Mouse (Mus musculus) mouse embryonic stem cell (cell line): Measurements from ENCODE around the gene Polr1a.

Experiments used
- in situ Hi-C, 2 experiments: fragments of 300-500 bp; cut with MboI; formaldehyde crosslinking; loops; 1 replicate in 1 of 2; 3 replicates in 1 of 2; pipeline ENCODE4 v1.14.3; 2019 to 2020; ENCODE audit warnings: low sequenced_read_pairs in 2 of 2, low pct_unique_long_range_greater_than_20kb in 1 of 2, mixed read lengths in 1 of 2; ENCODE audit not compliant: unreplicated experiment in 1 of 2

Gene Polr1a

DNA sequence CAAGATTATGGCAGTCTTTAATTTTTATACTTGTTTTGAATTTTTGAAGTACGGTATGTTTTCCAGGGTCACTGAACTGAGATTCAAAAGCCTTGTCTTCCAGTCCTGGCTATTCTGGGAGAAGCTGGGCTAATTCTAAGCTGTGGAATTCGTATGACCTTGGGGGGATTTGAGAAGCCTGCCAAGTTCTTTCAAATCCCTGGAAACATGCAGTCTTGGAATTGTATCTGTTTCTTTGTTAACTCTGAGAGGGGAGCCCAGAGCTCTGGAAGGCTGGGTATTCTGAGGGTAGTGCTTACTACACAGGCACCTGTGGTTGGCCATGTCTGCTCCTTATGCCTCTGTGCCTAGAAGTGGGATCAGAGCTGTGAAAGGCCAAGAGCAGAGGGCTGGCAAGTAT, 26.9 kb downstream of the Polr1a start:
- in situ Hi-C loops: loop anchor here in 1 of 2 experiments (10.0 kb wide), 1 partner anchor 229 kb away; no protein-coding TSS in a partner anchor

DNA sequence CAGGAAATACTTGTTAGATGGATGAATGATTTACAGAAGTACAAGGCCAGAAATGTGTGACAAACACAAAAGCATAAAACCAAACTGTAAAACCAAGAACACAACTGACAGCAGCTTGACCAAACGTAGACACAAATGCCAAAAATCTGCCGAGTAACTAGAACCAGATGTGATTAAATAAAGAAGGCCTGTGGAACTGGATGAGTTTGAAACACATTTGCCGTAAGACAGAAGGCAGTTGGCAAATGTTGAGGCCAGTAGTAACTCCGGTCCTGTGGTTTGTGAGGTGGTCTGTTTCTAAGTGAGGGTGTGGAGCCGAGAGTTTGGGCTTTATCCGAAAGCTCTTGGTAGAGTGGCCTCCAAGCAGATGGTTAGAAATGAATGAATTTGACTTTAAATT, 32.1 kb downstream of the Polr1a start:
- in situ Hi-C loops: no loop called here

DNA sequence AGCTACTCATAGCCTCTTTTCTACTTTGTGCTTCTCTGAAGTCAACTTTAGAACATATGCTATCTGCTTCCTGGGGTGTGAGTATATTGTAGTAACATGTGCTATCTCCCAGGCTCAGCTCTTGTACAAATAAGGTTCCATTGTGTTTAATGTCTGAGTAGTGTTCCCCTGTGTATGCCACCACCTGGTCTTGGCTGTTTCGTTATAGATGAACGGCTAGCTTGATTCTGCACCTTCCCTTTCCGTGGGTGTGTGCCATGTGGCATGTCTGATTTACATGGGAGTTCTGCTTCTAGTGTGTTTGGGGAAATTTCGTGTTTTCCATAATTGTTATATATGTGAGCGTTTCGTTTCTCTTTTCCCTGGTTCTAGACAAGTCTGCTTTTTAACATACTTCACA, 36.2 kb downstream of the Polr1a start:
- in situ Hi-C loops: no loop called here

DNA sequence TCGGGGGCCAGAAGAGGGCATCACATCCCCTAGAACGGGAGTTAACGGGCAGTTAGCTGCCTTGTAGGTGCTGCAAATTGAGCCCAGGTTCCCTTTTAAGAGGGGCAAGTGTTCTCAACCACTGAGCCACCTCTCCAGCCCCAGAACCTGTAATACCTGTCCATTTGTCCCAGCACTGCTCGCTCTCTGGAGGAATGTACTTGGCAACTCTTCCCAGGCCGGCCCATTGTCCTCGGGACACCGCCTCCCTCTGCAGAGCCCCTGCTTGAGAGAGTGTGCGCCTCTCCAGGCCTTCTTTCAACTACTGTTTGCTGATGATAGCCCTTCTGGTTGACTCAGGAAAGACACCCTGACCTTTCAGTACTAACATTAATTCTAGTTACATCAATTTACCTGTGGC, 37.3 kb downstream of the Polr1a start:
- in situ Hi-C loops: no loop called here

DNA sequence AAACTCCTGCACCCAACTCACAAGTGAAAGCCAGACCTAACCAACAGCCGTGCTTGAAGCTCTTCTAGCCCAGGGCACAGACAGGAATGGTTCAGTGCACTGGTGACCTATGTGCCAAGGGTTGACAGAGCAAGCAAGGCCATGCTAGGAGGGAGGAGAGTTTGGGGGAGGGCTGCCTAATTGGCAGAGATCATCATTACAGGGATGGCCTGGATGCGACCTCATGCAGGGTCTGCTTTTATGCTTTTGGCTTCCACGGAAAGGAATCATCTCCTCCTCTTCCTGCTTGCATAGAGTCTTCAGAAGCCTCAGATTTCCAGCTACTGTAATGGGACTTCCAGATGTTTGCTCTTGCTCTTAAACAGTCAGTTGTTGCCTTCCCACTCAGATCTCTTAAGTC, 40.9 kb downstream of the Polr1a start:
- in situ Hi-C loops: no loop called here

DNA sequence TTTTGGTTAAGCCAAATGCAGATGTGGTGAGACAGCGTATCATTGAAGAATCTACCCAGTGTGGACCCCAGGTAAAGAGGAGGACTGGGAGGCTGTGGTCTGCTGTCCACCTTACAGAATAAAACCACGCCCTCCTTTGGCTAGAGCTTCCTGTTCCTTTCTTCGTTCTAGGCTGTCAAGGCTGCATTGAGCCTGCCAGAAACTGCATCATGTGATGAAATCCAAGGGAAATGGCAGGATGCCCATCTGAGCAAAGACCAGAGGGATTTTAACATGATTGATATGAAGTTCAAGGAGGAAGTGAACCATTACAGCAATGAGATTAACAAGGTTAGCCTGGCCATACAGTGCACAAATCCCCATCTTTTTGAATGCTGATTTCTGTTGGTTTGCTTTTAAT, 41.7 kb downstream of the Polr1a start:
- in situ Hi-C loops: no loop called here

DNA sequence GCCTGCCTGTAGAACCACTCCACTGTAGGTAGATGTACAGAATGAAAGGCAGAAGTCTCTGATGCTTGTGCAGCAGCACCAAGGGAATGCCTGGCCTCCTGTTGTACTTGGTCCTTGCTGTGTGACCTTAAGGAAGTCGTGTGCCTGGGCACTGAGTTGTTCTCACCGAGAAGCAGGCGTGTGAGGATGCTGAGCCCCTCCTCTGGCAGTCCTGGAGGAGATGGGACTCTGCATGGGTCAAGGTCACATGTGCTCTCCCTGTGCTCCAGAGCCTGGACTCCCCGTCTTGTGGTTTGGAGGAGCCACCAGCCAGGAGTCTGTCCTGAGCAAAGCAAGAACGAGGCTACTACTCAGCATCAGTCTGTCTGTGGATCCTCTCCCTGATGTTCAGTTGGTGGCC, 42.3 kb downstream of the Polr1a start:
- in situ Hi-C loops: no loop called here

DNA sequence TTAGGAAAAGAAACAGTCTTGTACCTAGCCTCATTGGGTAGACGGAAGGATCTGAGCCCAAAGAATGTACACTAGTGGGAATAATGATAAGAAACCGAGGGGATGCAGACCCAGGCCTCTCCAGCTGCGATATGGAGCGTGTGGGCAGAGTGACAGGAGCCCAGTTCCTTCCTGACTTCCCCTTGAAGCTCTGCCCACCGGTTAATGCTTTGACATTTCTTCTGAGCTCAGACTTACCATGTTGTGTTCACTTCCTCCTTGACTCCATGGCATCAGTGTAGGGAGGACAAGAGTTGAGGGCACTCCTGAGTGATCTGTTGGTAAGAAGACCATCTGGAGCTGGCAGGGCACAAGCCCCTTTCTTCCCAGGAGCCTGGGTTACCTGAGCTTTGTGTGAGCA, 53.3 kb downstream of the Polr1a start:
- in situ Hi-C loops: no loop called here

DNA sequence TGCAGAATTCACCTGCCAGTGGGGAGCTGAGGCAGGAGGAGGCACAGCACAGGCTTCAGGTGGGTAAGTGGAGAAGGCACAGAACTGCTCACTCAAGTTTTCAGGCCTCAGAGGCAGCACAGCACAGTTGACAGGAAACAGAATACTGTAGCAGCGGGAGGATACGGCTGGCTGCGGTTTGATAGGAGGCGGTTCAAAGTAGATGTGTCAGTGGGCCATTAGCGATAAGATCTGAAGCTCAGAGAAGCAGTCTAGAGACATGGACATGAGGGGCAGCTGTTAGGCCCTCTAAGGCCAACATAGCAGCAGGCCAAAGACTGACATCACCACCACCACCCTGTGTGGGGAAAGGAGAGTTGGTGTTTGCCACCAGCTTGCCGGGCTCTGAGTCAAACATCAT, 53.9 kb downstream of the Polr1a start:
- in situ Hi-C loops: no loop called here

DNA sequence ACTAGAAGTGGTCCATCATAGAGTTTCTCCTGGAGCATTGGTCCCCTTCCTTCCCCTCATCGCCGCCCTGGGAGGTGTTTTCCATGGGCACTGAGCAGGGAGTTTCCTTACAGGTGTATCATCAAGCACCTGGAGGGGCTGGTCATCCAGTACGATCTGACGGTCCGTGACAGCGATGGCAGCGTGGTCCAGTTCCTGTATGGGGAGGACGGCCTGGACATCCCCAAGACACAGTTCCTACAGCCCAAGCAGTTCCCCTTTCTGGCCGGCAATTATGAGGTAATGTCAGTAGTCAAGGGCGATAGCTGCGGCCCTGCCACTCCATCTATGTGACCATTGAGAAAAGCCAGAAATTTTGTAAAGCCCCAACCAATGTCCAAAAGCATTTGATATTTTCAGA, 54.7 kb downstream of the Polr1a start:
- in situ Hi-C loops: no loop called here

DNA sequence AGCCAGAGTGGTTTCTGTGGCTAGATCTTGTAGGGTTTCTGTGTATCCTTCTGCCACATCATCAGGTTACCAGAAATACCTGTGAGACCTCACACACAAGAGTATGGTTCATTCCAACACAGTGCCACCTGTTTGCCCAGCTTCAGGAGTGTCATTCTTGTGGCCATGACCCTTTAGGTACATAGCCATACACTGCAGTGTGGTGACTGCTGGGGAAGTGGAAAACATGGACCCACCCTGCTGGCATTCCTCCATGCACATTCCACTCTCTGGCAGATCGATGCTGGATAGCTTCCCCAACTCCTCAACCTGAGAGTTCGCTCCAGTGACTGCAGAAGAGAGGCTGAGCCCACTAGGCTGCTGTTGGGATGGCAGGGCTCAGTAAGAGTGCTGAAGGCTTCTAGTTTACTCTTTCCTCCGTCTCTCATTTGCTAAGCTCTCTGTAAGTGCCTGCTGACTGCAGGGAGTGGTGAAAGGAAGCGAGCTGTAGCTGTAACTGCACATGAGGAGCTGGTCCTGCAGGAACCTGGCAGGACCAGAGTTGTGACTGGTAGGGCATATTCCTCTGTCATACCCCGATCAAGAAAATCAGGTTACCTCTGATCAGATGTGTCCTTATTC, 57.9 kb downstream of the Polr1a start:
- in situ Hi-C loops: no loop called here

DNA sequence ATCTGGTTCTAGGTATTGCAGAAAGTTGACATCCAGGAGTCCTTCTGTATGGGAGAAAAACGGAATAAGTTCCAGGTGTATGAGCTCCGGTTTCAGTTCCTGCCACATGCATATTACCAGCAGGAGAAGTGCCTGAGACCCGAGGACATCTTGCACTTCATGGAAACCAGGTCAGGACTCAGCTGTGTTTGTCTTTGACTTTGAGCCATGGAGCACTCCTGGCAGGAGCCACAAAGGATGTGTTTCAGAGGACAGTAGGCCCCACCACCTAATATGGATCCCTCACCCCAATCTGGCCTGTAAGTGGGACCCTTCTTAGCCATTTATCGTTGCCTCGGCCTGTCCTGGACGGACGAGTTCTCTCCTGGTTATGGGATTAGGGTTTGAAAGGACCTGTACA, 59.0 kb downstream of the Polr1a start:
- in situ Hi-C loops: no loop called here

DNA sequence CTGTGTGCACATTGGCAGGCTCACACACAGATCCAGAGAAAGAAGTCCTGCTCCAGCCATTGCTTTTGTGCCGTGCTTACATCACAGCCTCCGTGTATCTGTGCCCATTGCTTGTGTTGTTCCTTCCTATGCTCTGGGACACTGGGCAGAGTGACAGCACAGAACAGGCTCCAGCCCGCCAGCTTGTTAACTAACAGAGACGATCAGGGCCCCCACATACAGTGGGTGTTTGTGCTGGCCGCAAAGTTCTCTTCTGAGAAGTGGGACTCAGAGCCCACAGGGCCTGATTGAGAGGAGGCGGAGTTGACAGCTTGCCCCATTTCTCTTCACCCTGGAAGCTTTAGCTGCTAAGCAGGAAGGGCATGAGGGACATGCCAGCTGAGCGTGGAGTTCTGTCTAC, 60.6 kb downstream of the Polr1a start:
- in situ Hi-C loops: no loop called here

DNA sequence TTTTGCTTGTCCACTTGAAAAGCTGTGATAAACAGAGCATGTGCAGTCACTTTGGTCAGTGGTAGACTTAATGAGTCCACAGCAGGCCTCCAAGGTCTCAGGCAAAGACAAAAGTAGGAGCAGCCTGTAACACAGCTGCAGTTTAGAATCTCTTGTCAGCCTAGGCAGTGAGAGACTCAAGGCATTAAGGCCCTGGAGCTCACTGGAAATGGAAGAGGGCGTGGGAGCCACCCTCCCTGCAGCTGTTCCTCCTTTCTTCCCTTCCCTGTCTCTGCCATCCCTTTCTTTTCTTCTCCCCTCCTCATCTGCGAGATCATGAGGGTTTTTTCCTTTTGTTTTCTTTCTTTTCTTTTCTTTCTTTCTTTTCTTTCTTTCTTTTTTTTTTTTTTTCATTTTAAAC, 61.3 kb downstream of the Polr1a start:
- in situ Hi-C loops: no loop called here

DNA sequence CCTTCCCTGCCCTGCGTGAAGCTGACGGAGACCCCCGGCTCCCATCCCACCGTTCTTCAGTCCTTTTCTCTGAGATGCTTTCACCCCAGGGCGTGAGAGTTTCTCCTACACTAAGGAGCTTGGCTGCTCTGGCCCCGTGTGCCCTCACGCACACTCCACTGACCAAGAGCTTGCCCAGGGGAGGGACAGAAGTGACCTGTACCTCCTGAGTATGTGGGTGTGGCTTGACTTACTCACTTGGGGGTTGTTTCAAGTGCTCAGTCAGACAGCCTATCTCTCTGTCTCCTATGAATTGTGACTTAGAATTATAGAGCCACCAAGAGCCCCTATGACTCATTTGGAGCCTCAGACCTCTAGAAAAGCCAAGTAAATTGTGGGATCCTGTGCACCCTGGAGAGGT, 67.7 kb downstream of the Polr1a start:
- in situ Hi-C loops: loop anchor here in 1 of 2 experiments (25.0 kb wide), 1 partner anchor 186 kb away; no protein-coding TSS in a partner anchor

DNA sequence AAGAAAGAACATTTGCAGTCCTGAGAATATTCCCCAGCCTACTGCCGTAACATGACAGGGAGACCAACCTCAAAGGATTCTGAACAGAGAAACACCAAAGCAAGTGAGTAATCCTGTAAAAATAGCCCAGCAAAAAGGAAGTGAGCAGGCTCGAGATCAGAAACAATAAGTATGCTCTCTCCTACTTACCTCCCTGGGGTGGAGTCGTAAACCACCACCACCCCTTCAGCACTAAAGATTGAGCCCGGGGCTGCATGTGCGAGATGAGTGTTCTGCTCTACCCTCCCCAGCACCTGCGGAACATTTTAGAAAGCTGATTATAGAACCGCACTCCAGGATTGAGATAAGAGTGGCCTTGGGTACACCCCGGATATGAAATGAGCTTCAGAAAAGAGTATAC, 71.3 kb downstream of the Polr1a start:
- in situ Hi-C loops: loop anchor here in 1 of 2 experiments (25.0 kb wide), 1 partner anchor 182 kb away; no protein-coding TSS in a partner anchor

DNA sequence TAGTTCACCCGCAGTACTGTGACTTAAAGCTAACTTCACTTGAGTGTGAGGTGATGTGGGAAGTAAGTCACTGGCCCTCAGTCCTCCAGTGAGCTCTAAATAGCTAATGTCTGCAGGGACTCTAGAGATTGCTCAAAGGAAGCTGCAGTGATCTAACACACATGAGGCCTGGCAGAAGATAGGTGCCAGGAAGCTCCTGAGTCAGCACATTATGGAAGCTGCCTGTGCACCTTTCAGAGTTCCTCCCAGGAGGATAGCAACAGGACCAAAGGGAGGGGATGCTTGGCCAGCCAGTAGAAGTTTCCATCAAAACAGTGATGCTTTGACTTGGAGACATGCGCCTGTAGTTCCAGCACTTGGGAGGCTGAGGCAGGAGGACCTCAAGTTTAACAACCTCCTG, 71.7 kb downstream of the Polr1a start:
- in situ Hi-C loops: loop anchor here in 1 of 2 experiments (25.0 kb wide), 1 partner anchor 182 kb away; no protein-coding TSS in a partner anchor

DNA sequence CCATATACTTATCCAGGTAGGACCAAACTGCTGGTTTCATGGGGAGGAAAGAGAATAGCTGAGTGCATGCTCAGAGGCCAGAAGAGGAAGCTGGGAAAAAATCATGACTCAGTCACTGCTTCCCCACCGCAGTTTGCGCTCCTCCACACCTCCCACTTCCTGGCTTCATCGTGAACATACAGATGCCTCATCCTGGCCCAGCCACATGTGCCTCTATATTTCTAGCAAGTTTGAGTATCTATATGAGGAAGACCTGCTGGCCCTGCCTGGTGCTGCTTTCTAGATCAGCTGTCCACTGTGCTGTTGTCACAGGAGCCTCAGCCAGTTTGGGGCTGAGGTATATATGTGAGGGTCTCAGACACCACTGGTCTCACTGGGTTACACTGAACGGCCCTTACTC, 72.6 kb downstream of the Polr1a start:
- in situ Hi-C loops: loop anchor here in 1 of 2 experiments (25.0 kb wide), 1 partner anchor 181 kb away; no protein-coding TSS in a partner anchor

DNA sequence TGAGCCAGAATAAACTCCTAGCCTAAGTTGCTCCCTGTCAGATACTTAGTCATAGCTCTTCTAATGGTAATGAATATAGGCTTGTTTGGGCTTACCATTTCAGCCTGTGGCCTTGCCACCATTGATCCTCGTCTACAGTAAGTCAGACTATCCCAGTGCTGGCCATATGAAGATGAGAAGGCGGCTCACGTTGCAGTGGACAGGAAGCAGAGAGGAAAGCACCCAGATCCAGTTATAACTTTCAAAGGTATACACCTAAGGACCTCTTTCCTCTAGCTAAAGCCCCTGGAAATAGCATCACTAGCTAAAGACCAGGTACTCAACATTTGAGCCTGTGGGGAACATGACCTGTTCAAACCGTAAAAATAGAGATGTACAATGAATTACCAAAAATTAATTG, 77.1 kb downstream of the Polr1a start:
- in situ Hi-C loops: loop anchor here in 1 of 2 experiments (25.0 kb wide), 1 partner anchor 176 kb away; no protein-coding TSS in a partner anchor

DNA sequence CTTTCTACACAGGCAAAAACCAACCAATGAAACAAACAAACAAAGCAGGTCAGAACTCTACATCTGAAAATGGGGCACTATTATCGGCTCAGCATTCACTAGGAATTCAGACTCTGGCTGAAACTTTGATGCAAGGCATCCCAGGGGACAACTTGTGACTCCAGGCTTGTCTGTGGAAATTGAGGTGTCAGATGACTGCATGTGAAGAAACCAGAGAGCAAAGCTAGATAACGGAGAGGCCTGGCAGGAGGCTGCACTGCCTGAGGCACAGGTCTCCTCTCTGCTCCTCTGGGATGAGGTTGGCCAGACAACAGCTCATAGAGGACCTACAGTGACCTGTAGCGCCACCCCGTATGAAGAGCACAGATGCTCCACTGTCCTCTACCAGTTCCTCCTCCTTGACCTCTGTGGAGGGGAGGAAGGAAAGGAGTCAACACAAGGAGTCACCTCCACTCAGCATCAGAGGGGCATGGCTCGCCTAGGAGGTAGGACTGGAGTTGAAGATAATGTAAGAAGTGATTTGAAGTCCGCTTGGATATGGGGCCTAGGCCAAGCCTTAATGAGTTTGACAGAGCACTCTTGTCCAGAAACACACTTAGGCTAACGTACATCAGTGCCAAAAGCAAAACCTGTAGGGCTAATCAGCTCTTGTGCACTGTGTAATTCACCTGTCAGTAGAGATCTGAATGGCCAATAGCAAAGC, 78.8 kb downstream of the Polr1a start:
- in situ Hi-C loops: loop anchor here in 1 of 2 experiments (25.0 kb wide), 1 partner anchor 175 kb away; no protein-coding TSS in a partner anchor
